In the genomic region with DNA sequence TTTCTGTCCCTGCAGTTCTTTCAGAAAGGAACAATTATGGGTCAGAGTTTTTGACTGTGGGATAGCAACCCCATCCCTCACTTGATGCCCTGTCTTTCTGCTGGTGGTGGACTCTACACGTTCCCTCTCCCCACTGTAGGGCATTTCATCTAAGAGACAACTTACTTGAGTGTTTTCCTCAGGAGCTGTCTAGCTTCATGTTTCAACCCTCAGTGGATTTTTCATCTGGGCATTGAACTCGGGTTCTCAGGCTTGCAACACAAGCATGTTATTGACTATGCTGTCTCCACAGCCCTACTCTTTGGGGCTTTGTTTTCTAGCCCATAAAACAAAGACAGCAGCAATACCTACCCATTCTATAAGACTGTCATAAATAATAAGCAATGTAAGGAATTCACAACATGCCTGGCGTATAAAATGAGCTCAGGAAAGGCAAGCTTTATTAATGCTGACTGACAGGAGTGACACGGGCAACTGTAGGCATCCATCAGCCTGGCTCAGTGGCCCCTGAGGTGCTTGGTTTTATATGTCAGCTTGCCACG, we compare ENCODE assay signal across 17 mouse cellular contexts.
DNase-seq lines count a peak whose midpoint lies in the region; ATAC-seq lines count a peak whose summit lies in the region.
"Had no signal": no experiment of that assay in that cellular context is flagged by ENCODE, and none has a peak within 500 bp of the region (broad histone marks: within the 10 kb centered on the region; RNA-seq: fewer than 3 reads in every experiment).

No protein-coding gene starts in this region.

- no peak overlapping the region for H3K4me3 ChIP-seq in midbrain, embryonic 11.5 days (ENCODE audit: low read depth, low read length)
- H3K4me3 ChIP-seq in midbrain, embryonic 15.5 days = no peak overlapping the region
- no peak overlapping the region for H3K4me3 ChIP-seq in limb, embryonic 10.5 days
- H3K4me3 ChIP-seq in forebrain, embryonic 15.5 days = no peak overlapping the region
- H3K4me3 ChIP-seq: embryonic facial prominence, embryonic 10.5 days; embryonic facial prominence, embryonic 12.5 days; forebrain, embryonic 13.5 days had no signal

- H3K4me1 ChIP-seq in midbrain, embryonic 11.5 days (ENCODE audit: control insufficient read depth, insufficient read depth, low read length) = no peaks in the 10 kb centered on the region
- H3K4me1 ChIP-seq in midbrain, embryonic 15.5 days = no peaks in the 10 kb centered on the region
- peaks cover 39% of the 10 kb centered on the region for H3K4me1 ChIP-seq in limb, embryonic 10.5 days
- H3K4me1 ChIP-seq in forebrain, embryonic 15.5 days = peaks cover 4% of the 10 kb centered on the region; the same call in 1 of the 2 replicates

- DNase-seq in midbrain, embryonic 11.5 days (ENCODE audit: low spot score, missing footprints) = peak; percentile 66
- peak; percentile 88 for DNase-seq in 3T3-L1 (ENCODE audit: low read depth, low spot score)
- no peak for DNase-seq in limb, embryonic 10.5 days (ENCODE audit: low spot score)
- DNase-seq: adrenal gland, adult 8-10 months; adrenal gland, postnatal 14 days; adrenal gland, postnatal 36 days; cerebellum, adult 11-12 months; cerebellum, adult 2 months; cerebellum, adult 9-10 months; cerebellum, postnatal 10 days; cerebellum, postnatal 25 days had no signal

- WGBS in midbrain, embryonic 11.5 days = 87% methylated on average over 5 of the region's 5 CpGs
- 78% methylated on average over 5 of the region's 5 CpGs for WGBS in midbrain, embryonic 15.5 days
- 83% methylated on average over 5 of the region's 5 CpGs for WGBS in limb, embryonic 10.5 days
- WGBS in forebrain, embryonic 15.5 days = 83% methylated on average over 5 of the region's 5 CpGs

- no peaks in the 10 kb centered on the region; the same call in 1 of the 2 replicates for H3K9me3 ChIP-seq in midbrain, embryonic 11.5 days (ENCODE audit: control insufficient read depth, low read length)
- no peaks in the 10 kb centered on the region for H3K9me3 ChIP-seq in midbrain, embryonic 15.5 days
- H3K9me3 ChIP-seq in limb, embryonic 10.5 days (replicated peaks) = no peaks in the 10 kb centered on the region
- no peaks in the 10 kb centered on the region for H3K9me3 ChIP-seq in forebrain, embryonic 15.5 days
- H3K9me3 ChIP-seq: embryonic facial prominence, embryonic 12.5 days; forebrain, embryonic 13.5 days had no signal

- no peak overlapping the region for H3K9ac ChIP-seq in midbrain, embryonic 11.5 days (ENCODE audit: low read length)
- no peak overlapping the region for H3K9ac ChIP-seq in midbrain, embryonic 15.5 days
- no peak overlapping the region for H3K9ac ChIP-seq in forebrain, embryonic 15.5 days (replicated peaks)
- H3K9ac ChIP-seq: embryonic facial prominence, embryonic 12.5 days; forebrain, embryonic 13.5 days had no signal

- no peak for ATAC-seq in midbrain, embryonic 11.5 days (ENCODE audit: low FRiP score)
- ATAC-seq in midbrain, embryonic 15.5 days (replicated peaks) = no peak
- ATAC-seq in forebrain, embryonic 15.5 days (replicated peaks) = no peak
- ATAC-seq: forebrain, embryonic 13.5 days; forebrain, embryonic 16.5 days had no signal

- no peak overlapping the region for H3K4me2 ChIP-seq in midbrain, embryonic 11.5 days
- H3K4me2 ChIP-seq in midbrain, embryonic 15.5 days = no peak overlapping the region
- H3K4me2 ChIP-seq in forebrain, embryonic 15.5 days (replicated peaks) = no peak overlapping the region
- H3K4me2 ChIP-seq: embryonic facial prominence, embryonic 12.5 days; forebrain, embryonic 13.5 days had no signal

- no peaks in the 10 kb centered on the region for H3K27me3 ChIP-seq in midbrain, embryonic 11.5 days (ENCODE audit: control insufficient read depth, insufficient read depth, low read length)
- H3K27me3 ChIP-seq in midbrain, embryonic 15.5 days (replicated peaks) = no peaks in the 10 kb centered on the region; the same call in 1 of the 2 replicates
- H3K27me3 ChIP-seq in limb, embryonic 10.5 days (ENCODE audit: low read depth, poor library complexity, severe bottlenecking) = no peaks in the 10 kb centered on the region
- no peaks in the 10 kb centered on the region for H3K27me3 ChIP-seq in forebrain, embryonic 15.5 days
- H3K27me3 ChIP-seq: embryonic facial prominence, embryonic 12.5 days; forebrain, embryonic 13.5 days had no signal

- no peaks in the 10 kb centered on the region for H3K36me3 ChIP-seq in midbrain, embryonic 11.5 days (ENCODE audit: control insufficient read depth, insufficient read depth, low read length)
- no peaks in the 10 kb centered on the region for H3K36me3 ChIP-seq in midbrain, embryonic 15.5 days (replicated peaks)
- no peaks in the 10 kb centered on the region for H3K36me3 ChIP-seq in limb, embryonic 10.5 days
- H3K36me3 ChIP-seq in forebrain, embryonic 15.5 days = no peaks in the 10 kb centered on the region
- H3K36me3 ChIP-seq: embryonic facial prominence, embryonic 10.5 days; embryonic facial prominence, embryonic 12.5 days had no signal

- H3K27ac ChIP-seq in midbrain, embryonic 11.5 days (ENCODE audit: low read depth, low read length) = no peak overlapping the region
- no peak overlapping the region for H3K27ac ChIP-seq in midbrain, embryonic 15.5 days
- peak overlapping the region; percentile 6; the same call in 1 of the 2 replicates for H3K27ac ChIP-seq in limb, embryonic 10.5 days
- H3K27ac ChIP-seq in forebrain, embryonic 15.5 days (replicated peaks) = no peak overlapping the region
- H3K27ac ChIP-seq: embryonic facial prominence, embryonic 10.5 days; embryonic facial prominence, embryonic 12.5 days; forebrain, embryonic 13.5 days had no signal
